Mouse (Mus musculus) heart, embryonic 10.5 days (tissue): ENCODE data around the gene Ap5s1. TPM values are rescaled to one million over a fixed set of nuclear protein-coding genes. Genes with fewer than 3 reads are reported as not detected.
A peak's percentile ranks its signal among the peaks of the same experiment; 100 is the strongest.
"Not testable (repeated sequence)": the region's sequence is repeated elsewhere in the genome, so short reads cannot be mapped to it uniquely, and the experiment has no call there.

Source experiments
- DNase-seq: peaks from one replicate; pipeline ENCODE4 v3.0.0-alpha.2; 2017; ENCODE audit warnings: low spot score
- H3K27ac ChIP-seq: fragments of 300-500 bp; sonication (generic); 2 replicates; pipeline ENCODE4 v1.5.1; 2016; ENCODE audit warnings: mild to moderate bottlenecking
- H3K27me3 ChIP-seq: fragments of 300-500 bp; sonication (generic); 2 replicates; pipeline ENCODE4 v1.6.1; 2016; ENCODE audit warnings: mild to moderate bottlenecking; ENCODE audit not compliant: poor library complexity, insufficient read depth, severe bottlenecking
- H3K36me3 ChIP-seq: fragments of 300-500 bp; sonication (generic); 2 replicates; pipeline ENCODE4 v1.6.1; 2016; ENCODE audit warnings: mild to moderate bottlenecking, moderate library complexity
- H3K4me1 ChIP-seq: fragments of 300-500 bp; sonication (generic); 2 replicates; pipeline ENCODE4 v1.6.1; 2016; ENCODE audit warnings: mild to moderate bottlenecking
- H3K4me3 ChIP-seq: fragments of 300-500 bp; sonication (generic); 2 replicates; pipeline ENCODE4 v1.5.1; 2016; ENCODE audit warnings: mild to moderate bottlenecking, moderate library complexity
- H3K9me3 ChIP-seq: fragments of 300-500 bp; sonication (generic); 2 replicates; pipeline ENCODE4 v1.6.1; 2016; ENCODE audit warnings: mild to moderate bottlenecking, moderate library complexity
- WGBS: fragments of 180-500 bp; shearing (Covaris S2); methylation state at CpG from one replicate; pipeline ENCODE4 v1.1.7; 2016; 5-methylcytosine and 5-hydroxymethylcytosine counted together
- polyA plus RNA-seq: library from polyadenylated mRNA; unstranded; fragments of >200 nt; fragmentation: Nextera tagmentation; extraction: Ambion mirVana; gene quantifications from 2 replicates; pipeline ENCODE4 v1.2.1, GENCODE M21; 2016

Ap5s1 gene
- polyA plus RNA-seq, 1 experiment from 2014 or later, result 23.6 TPM

GRCm38 (mm10) chr2:131209969-131210792 lies 3.3 kb downstream of the Ap5s1 start:
- Histone ChIP-seq H3K36me3 (peaks cover 22% of the 10 kb centered on the region), H3K4me1 (peaks cover 44% of the 10 kb centered on the region), H3K4me3 (peak overlapping the region; percentile 61), H3K27me3 (no peaks in the 10 kb centered on the region), H3K27ac (peak overlapping the region; percentile 93), H3K9me3 (no peaks in the 10 kb centered on the region)
- DNase-seq, result peak; percentile 98
- WGBS, result 1% methylated on average over 50 of the region's 50 CpGs

- DNase-seq, result no peak
- H3K9me3 ChIP-seq, result no peaks in the 10 kb centered on the region
- peaks cover 22% of the 10 kb centered on the region for H3K36me3 ChIP-seq
- H3K4me3 ChIP-seq, result peak overlapping the region; percentile 61
- H3K27ac ChIP-seq, result peak overlapping the region; percentile 93
- peaks cover 38% of the 10 kb centered on the region for H3K4me1 ChIP-seq
- 64% methylated on average over 9 of the region's 9 CpGs for WGBS
- H3K27me3 ChIP-seq, result no peaks in the 10 kb centered on the region
These were observed 4.2 kb downstream of the Ap5s1 start for GRCm38 (mm10) chr2:131211026-131211615.

DNA sequence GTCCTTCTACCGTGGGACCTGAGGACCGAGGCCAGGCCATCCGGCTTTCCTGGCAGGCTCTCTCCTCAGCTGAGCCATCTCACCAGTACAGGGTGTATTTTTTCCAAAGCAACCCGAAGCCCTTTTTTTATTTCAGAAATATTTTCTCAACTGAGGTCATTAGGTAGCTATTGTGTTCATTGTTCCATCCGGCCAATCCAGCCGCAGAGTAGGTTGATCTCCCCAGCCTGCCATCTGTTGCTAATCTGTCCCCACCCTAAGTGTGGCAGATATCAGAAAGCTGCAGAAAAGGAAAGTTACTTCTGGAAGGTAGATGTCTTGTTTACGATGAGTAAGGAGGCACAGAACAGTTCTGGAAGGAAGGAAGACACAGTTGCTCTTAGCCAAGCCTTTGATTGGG lies 6.9 kb downstream of the Ap5s1 start:
- Histone ChIP-seq H3K4me3 (no peak overlapping the region), H3K27ac (peak overlapping the region; percentile 71; the same call in 1 of the 2 replicates), H3K4me1 (peaks cover 38% of the 10 kb centered on the region), H3K27me3 (no peaks in the 10 kb centered on the region), H3K9me3 (no peaks in the 10 kb centered on the region), H3K36me3 (peaks cover 22% of the 10 kb centered on the region)
- WGBS, result 72% methylated on average over 7 of the region's 7 CpGs
- no peak for DNase-seq

DNA sequence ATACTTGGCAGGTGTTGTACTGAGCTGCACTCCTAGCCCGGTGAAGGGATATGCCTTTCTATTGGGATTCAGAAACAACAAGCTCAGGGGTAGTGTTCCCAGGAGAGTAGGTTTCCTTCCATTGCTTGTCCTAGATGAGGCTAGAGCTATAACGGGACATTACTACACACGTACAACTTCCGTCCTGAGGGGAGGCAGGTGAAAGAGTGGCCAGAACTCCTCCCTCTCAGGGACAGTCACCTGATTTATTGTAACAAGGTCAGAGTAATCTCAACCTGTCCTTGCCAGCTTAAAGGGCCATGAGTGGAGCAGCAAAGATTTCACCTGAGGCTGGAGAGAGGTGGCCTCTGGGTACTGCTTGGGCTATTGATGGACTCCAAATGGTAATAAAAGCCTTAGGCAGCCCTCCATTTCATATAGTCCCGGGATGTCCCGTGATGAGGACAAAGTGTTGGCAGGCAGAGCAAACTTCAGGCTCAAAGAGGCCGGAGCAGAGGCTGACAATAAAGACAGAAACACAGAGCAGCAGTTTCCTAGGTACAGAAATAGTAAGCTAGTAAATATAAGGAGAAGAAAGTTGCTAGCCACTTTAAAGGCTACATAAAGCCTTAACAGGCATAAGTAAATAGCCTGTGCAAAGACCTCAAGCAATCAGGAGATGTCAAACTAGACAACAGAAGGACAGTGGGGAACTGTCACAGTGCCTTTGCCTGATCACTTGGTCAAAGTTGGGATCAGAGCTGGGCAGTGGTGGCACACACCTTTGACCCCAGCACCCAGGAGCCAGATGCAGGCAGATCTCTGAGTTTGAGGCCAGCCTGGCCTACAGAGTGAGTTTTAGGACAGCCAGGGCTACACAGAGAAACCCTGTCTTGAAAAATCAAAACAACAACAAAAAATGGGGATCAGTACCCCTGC lies 9.3 kb downstream of the Ap5s1 start:
- no peaks in the 10 kb centered on the region for H3K27me3 ChIP-seq
- H3K4me1 ChIP-seq, result peaks cover 24% of the 10 kb centered on the region
- WGBS, result 81% methylated on average over 7 of the region's 7 CpGs
- H3K36me3 ChIP-seq, result peaks cover 22% of the 10 kb centered on the region
- H3K9me3 ChIP-seq, result no peaks in the 10 kb centered on the region
- no peak for DNase-seq
- H3K4me3 ChIP-seq, result no peak overlapping the region
- H3K27ac ChIP-seq, result peak overlapping the region; percentile 10; the same call in 1 of the 2 replicates

DNA sequence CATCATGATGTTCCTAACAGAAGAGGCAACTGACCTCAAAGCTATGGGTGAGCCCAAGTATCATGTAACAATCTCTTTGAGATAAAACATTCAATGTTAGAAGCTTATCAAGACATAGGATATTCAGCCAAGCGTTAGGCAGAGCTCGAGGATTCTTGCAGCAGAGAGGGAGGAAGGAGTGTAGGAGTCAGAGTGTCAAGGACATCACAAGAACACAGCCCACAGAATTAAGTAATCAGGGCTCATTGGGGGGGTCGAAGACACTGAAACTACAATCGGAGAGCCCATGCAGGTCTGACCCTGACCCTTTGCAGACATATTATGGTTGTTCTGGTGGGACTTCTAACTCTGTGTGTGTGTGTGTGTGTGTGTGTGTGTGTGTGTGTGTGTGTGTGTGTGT lies 13.2 kb downstream of the Ap5s1 start:
- Histone ChIP-seq H3K9me3 (no peaks in the 10 kb centered on the region), H3K4me1 (peaks cover 10% of the 10 kb centered on the region), H3K36me3 (no peaks in the 10 kb centered on the region), H3K27me3 (no peaks in the 10 kb centered on the region), H3K4me3 (no peak overlapping the region), H3K27ac (no peak overlapping the region)
- 67% methylated on average over 4 of the region's 4 CpGs for WGBS
- DNase-seq, result no peak

- no peaks in the 10 kb centered on the region for H3K27me3 ChIP-seq
- 61% methylated on average over 3 of the region's 3 CpGs for WGBS
- no peak overlapping the region for H3K27ac ChIP-seq
- no peak overlapping the region for H3K4me3 ChIP-seq
- H3K4me1 ChIP-seq, result peaks cover 10% of the 10 kb centered on the region
- H3K36me3 ChIP-seq, result no peaks in the 10 kb centered on the region
- no peak for DNase-seq
- H3K9me3 ChIP-seq, result no peaks in the 10 kb centered on the region
These were observed 15.1 kb downstream of the Ap5s1 start for GRCm38 (mm10) chr2:131221853-131222515.

DNA sequence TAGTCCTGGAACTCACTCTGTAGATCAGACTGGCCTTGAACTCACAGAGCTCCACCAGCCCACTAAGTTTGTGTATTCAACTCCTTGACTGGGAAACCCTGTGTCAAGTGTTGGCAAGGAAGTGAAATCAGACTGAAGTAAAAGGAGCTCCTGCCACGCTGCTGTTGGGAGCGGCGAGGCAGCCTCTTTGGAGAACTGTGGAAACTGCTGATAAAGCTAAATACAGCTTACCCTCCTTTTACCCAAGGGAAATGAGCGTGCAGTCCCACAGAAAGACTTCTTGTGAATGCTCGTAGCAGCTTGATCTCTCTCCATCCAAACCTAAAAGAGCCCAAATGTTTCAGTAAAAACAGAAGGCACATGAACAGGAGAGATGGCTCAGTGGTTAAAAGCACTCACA lies 15.7 kb downstream of the Ap5s1 start:
- H3K4me1 ChIP-seq, result peaks cover 10% of the 10 kb centered on the region
- no peaks in the 10 kb centered on the region for H3K27me3 ChIP-seq
- peak overlapping the region; percentile 69 for H3K27ac ChIP-seq
- H3K4me3 ChIP-seq, result no peak overlapping the region
- H3K9me3 ChIP-seq, result no peaks in the 10 kb centered on the region
- no peaks in the 10 kb centered on the region for H3K36me3 ChIP-seq
- no peak for DNase-seq
- 23% methylated on average over 5 of the region's 5 CpGs for WGBS

DNA sequence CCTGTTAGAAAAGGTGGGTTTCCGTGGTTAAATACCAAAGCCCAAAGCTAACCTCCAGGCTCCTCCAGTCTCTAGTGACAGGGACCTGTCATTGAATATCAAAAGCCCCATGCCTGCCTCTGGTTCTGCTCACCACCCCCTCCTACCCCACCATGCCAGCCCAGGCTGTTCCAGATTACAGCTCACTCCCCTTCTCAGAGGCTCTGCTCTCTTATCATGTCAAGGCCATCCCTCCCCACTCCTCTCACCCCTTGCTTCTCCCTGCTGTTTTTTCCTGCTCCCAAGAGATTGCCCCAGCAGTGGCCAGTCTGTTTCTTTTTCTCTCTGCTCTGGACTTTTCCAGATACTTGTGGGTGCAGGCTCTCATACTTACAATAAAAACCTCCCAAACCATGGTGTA lies 16.7 kb downstream of the Ap5s1 start:
- Histone ChIP-seq H3K9me3 (no peaks in the 10 kb centered on the region), H3K27ac (no peak overlapping the region), H3K4me3 (no peak overlapping the region), H3K36me3 (no peaks in the 10 kb centered on the region), H3K4me1 (peaks cover 10% of the 10 kb centered on the region), H3K27me3 (no peaks in the 10 kb centered on the region)
- peak; percentile 90 for DNase-seq
- WGBS, result 52% methylated on average over 1 of the region's 1 CpGs

DNA sequence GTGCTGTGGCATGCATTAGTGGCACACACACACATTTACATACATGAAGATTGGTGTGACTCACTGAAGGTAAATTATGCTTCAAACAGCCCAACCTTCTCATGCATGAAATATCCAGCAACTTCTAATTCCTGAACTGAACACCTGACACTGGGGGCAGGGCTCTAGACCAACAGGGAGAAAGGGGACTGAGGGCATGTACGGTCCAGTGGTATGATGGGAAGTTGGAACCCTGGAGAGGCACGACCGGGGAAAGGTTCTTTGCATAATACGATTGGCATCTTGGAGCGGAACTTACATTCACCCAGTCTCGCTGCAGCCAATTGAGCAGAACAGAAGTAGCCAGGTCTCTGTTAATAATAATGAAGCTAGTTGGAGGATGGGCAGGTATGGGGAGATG lies 18.3 kb downstream of the Ap5s1 start:
- H3K4me1 ChIP-seq, result peaks cover 10% of the 10 kb centered on the region
- H3K4me3 ChIP-seq, result no peak overlapping the region
- no peak overlapping the region for H3K27ac ChIP-seq
- DNase-seq, result no peak
- H3K36me3 ChIP-seq, result no peaks in the 10 kb centered on the region
- 85% methylated on average over 6 of the region's 6 CpGs for WGBS
- H3K9me3 ChIP-seq, result no peaks in the 10 kb centered on the region
- H3K27me3 ChIP-seq, result no peaks in the 10 kb centered on the region

DNA sequence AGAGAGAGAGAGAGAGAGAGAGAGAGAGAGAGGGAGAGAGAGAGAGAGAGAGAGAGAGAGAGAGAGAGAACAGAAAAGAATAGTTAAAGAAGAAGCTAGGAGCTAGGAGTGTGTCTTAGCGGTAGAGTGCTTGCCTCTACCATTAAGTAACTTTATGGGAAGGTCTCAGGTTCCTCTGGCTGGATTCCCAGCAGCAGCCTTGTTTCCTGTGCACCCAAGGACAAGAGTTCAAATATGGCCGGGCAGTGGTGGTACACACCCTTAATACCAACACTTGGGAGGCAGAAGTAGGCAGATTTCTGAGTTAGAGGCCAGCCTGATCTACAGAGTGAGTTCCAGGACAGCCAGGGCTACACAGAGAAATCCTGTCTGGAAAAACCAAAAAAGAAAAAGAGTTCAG lies 19.8 kb downstream of the Ap5s1 start:
- H3K4me3 ChIP-seq, H3K27ac ChIP-seq, DNase-seq, H3K27me3 ChIP-seq, H3K36me3 ChIP-seq, H3K9me3 ChIP-seq: not testable (repeated sequence)
- H3K4me1 ChIP-seq, result peaks cover 10% of the 10 kb centered on the region
- WGBS, result 72% methylated on average over 2 of the region's 2 CpGs

- peaks cover 11% of the 10 kb centered on the region for H3K4me1 ChIP-seq
- no peak overlapping the region for H3K27ac ChIP-seq
- no peaks in the 10 kb centered on the region for H3K9me3 ChIP-seq
- H3K36me3 ChIP-seq, result no peaks in the 10 kb centered on the region
- DNase-seq, result no peak
- 75% methylated on average over 3 of the region's 3 CpGs for WGBS
- H3K27me3 ChIP-seq, result no peaks in the 10 kb centered on the region
- H3K4me3 ChIP-seq, result no peak overlapping the region
These were observed 20.4 kb downstream of the Ap5s1 start for GRCm38 (mm10) chr2:131227243-131227642.

DNA sequence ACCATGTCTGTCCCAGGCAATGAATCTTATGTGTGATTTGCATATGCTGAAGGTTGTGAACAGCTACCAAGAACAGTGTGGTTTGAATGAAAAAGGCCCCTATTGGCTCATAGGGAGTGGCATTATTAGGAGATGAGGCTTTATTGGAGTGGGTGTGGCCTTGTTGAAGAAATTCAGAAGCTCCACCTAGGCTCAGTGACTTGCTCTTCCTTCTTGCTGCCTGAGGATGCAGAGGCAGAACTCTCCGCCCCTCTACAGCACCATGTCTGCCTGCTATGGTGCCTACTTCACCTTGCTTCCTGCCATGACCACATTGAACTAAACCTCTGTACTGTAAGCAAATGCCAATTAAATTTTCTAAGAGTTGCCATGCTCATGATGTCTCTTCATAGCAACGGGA lies 25.7 kb downstream of the Ap5s1 start:
- WGBS, result 88% methylated on average over 2 of the region's 2 CpGs
- Histone ChIP-seq H3K36me3 (peaks cover 3% of the 10 kb centered on the region; the same call in 1 of the 2 replicates), H3K9me3 (no peaks in the 10 kb centered on the region), H3K27me3 (no peaks in the 10 kb centered on the region), H3K27ac (peak overlapping the region; percentile 10; the same call in 1 of the 2 replicates), H3K4me1 (peaks cover 34% of the 10 kb centered on the region), H3K4me3 (no peak overlapping the region)
- DNase-seq, result no peak
